Mouse (Mus musculus): ENCODE measurements around the gene Pld6. TPM values are rescaled to one million over a fixed set of nuclear protein-coding genes. Genes with fewer than 3 reads are reported as not detected.

Gene Pld6
- not detected in 2 replicates for polyA plus RNA-seq (2012; ENCODE audit: insufficient read depth, insufficient read length, low replicate concordance, missing spikeins)

DNA sequence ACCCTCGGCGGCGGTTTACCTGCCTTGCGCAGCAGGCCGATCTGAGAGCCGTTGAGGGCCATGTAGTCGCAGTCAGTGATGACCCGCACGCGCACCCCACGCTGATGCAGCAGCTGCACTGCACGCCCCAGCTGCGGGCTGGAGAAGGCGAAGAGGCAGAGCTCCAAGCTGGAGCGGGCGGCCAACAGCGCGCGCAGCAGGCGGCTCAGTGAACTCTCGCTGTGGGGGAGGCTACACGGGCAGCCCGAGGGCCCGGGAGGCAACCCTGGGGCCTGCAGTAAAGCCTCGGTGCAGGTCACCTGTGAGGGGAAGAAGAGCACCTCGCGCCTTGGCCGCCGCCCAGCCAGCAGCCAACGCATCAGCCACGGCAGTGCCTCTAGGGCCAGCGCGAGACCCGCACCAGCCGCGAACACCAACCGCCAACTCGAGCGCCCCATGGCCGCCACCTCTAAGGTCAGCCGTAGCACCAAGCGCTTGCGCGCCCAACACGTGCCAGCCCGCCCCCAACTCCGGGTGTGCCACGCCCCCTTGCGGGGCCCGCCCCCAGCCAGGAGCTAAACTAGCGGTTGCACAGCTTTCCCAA lies at the start of gene Pld6:
Pld6 (minus strand) TSS at position 447 of the 583 bp plus-strand sequence.
- peaks cover 14% of the 10 kb centered on the region; the same call in 1 of the 2 replicates for H3K4me1 ChIP-seq (ENCODE audit: control insufficient read depth, insufficient read depth, low read length)
- 1% methylated on average over 51 of the region's 51 CpGs for WGBS
- TF ChIP-seq CTCF (IDR thresholded peaks at IDR 0.05; ENCODE audit: insufficient read depth, low read depth, low read length) = no peak
- no peak for TF ChIP-seq POLR2A (IDR thresholded peaks at IDR 0.05; ENCODE audit: insufficient read depth, low read depth, low read length)
- no peak within 1 kb of the TSS for H3K27ac ChIP-seq (ENCODE audit: insufficient read depth, low read depth, low read length)
- peak within 1 kb of the TSS; percentile 35 for H3K4me3 ChIP-seq (ENCODE audit: insufficient read depth, low read depth, low read length)

DNA sequence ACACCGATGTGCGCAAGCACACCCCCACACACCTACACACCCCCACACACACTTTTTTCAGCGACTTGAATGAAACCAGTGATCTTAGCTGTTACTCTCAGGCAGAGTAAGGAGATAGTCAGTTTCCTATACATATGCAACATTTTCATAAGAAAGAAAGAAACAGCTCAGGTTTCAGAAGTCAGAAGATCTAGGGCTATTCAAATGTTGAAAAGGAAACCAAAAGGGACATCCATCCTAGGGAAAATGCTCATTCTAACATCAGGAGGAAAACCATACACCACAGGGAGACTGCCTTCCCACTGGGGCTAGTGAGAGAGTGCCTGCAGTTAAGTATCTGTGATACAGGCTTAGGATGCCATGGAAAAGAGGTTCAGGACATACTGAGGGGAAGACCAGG lies 34.2 kb upstream of the Pld6 start:
- WGBS = 72% methylated on average over 3 of the region's 3 CpGs
- no peak overlapping the region for H3K27ac ChIP-seq (ENCODE audit: insufficient read depth, low read depth, low read length)
- H3K4me3 ChIP-seq (ENCODE audit: insufficient read depth, low read depth, low read length) = no peak overlapping the region
- TF ChIP-seq POLR2A (IDR thresholded peaks at IDR 0.05; ENCODE audit: insufficient read depth, low read depth, low read length) = no peak
- TF ChIP-seq CTCF (IDR thresholded peaks at IDR 0.05; ENCODE audit: insufficient read depth, low read depth, low read length) = no peak
- no peaks in the 10 kb centered on the region for H3K4me1 ChIP-seq (ENCODE audit: control insufficient read depth, insufficient read depth, low read length)

DNA sequence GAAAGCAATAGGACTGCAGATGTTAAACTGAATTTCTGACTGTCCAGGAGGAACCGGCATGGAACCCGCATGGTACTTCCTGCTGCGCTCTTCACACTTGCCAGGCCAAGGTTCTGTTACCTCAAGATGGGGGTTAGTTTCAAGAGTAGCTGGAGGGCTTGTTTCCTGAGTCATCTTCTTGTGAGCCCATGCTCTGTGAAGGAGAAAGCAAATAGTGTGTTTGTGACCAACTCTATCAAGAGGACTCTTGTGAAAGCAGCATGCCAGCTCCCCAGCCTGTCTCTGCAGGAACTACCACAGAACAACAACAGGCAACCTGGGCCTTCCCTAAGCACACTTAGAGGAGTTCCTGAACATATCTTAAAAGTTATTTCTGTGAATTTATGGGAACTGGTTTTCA lies 30.5 kb upstream of the Pld6 start:
- TF ChIP-seq CTCF (IDR thresholded peaks at IDR 0.05; ENCODE audit: insufficient read depth, low read depth, low read length) (no peak), POLR2A (IDR thresholded peaks at IDR 0.05; ENCODE audit: insufficient read depth, low read depth, low read length) (no peak)
- Histone ChIP-seq H3K27ac (ENCODE audit: insufficient read depth, low read depth, low read length) (no peak overlapping the region), H3K4me1 (ENCODE audit: control insufficient read depth, insufficient read depth, low read length) (no peaks in the 10 kb centered on the region), H3K4me3 (ENCODE audit: insufficient read depth, low read depth, low read length) (no peak overlapping the region)
- WGBS = 90% methylated on average over 3 of the region's 3 CpGs

DNA sequence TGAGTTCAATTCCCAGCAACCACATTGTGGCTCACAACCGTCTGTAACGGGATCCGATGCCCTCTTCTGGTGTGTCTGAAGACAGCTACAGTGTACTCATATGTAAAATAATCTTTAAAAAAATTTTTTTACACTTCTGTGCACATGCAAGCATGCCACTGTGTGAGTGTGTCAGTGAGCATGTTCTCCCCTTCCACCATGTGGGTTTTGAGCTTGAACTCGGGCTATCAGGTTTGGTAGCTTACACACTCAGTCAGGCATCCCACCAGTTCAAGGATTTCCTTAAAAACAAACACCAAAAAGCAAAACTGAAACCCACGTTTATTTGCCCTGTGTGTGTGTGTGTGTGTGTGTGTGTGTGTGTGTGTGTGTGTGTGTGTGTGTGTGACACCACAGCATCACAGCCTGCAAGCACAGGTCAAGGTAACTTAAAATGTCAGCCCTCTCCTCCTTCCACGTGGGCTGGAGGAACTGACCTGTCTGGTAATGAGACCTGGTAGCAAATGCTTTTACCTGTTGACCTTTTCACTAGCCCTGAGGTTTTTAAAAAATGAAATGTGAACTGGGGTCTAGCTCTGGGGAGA lies 28.1 kb upstream of the Pld6 start:
- peaks cover 7% of the 10 kb centered on the region for H3K4me1 ChIP-seq (ENCODE audit: control insufficient read depth, insufficient read depth, low read length)
- 88% methylated on average over 6 of the region's 6 CpGs for WGBS
- H3K4me3 ChIP-seq (ENCODE audit: insufficient read depth, low read depth, low read length) = no peak overlapping the region
- TF ChIP-seq CTCF (IDR thresholded peaks at IDR 0.05; ENCODE audit: insufficient read depth, low read depth, low read length) (no peak), POLR2A (IDR thresholded peaks at IDR 0.05; ENCODE audit: insufficient read depth, low read depth, low read length) (no peak)
- no peak overlapping the region for H3K27ac ChIP-seq (ENCODE audit: insufficient read depth, low read depth, low read length)

DNA sequence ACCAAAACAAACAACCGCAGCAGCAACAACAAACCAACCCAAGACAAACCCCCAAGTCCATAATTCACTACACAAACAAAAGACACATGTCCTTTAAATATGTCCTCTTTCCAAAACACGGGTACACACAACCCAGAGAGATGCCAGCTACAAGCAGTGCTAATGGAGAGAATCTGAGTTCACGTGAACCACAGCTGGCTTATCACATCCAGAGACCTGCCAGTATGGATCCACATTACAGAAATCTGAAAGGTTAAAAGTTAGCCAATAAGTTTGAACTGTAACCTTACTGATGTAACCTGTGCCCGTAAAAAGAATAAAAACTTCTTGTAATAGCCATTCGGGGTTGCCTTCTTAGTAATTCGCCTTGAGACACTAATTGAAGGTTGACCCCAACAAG lies 27.5 kb upstream of the Pld6 start:
- Histone ChIP-seq H3K4me3 (ENCODE audit: insufficient read depth, low read depth, low read length) (no peak overlapping the region), H3K4me1 (ENCODE audit: control insufficient read depth, insufficient read depth, low read length) (peaks cover 7% of the 10 kb centered on the region), H3K27ac (ENCODE audit: insufficient read depth, low read depth, low read length) (no peak overlapping the region)
- no peak for TF ChIP-seq POLR2A (IDR thresholded peaks at IDR 0.05; ENCODE audit: insufficient read depth, low read depth, low read length)
- WGBS = 90% methylated on average over 6 of the region's 6 CpGs

DNA sequence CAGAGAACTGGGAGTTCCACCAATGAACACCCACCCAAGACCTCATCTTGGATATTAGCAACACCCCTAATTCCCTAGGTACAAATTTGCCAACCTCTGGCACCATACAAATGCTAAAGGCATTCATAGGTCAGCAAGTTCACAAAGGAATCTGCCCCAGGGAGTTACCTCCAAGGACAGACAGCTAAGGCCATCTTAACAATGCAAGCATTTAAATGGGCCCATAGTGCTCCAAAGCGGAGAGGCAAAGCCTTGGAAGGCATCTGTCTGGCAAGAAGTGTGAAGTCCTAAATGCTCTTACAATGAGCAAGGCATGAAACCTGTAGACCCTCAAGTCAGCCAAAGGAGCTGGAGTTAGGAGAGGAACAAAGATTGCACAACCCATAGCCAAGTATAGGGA lies 26.9 kb upstream of the Pld6 start:
- Histone ChIP-seq H3K4me3 (ENCODE audit: insufficient read depth, low read depth, low read length) (no peak overlapping the region), H3K4me1 (ENCODE audit: control insufficient read depth, insufficient read depth, low read length) (peaks cover 7% of the 10 kb centered on the region), H3K27ac (ENCODE audit: insufficient read depth, low read depth, low read length) (no peak overlapping the region)
- WGBS = 83% methylated on average over 1 of the region's 1 CpGs
- TF ChIP-seq CTCF (IDR thresholded peaks at IDR 0.05; ENCODE audit: insufficient read depth, low read depth, low read length) = no peak
- no peak for TF ChIP-seq POLR2A (IDR thresholded peaks at IDR 0.05; ENCODE audit: insufficient read depth, low read depth, low read length)

DNA sequence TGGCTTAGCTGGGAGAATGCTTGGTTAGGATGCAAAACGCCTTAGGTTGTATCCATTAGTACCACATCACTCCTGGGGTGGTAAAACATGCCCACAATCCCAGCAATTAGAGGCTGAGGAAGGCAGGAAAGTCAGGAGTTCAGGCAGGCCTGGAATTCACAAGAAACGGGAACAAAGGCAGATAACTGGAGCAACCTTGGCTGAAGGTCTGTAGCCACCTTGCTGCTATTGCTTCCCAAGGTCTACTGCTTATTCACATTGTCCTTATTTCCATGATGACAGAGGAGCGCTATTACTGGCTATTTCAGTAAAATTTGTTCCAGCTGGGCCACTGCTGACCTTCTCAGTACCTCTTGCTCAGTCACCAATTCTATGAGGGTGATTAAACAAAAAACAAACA lies 25.8 kb upstream of the Pld6 start:
- H3K27ac ChIP-seq (ENCODE audit: insufficient read depth, low read depth, low read length) = no peak overlapping the region
- TF ChIP-seq CTCF (IDR thresholded peaks at IDR 0.05; ENCODE audit: insufficient read depth, low read depth, low read length) (no peak), POLR2A (IDR thresholded peaks at IDR 0.05; ENCODE audit: insufficient read depth, low read depth, low read length) (no peak)
- 83% methylated on average over 3 of the region's 3 CpGs for WGBS
- H3K4me1 ChIP-seq (ENCODE audit: control insufficient read depth, insufficient read depth, low read length) = peaks cover 11% of the 10 kb centered on the region
- H3K4me3 ChIP-seq (ENCODE audit: insufficient read depth, low read depth, low read length) = no peak overlapping the region

DNA sequence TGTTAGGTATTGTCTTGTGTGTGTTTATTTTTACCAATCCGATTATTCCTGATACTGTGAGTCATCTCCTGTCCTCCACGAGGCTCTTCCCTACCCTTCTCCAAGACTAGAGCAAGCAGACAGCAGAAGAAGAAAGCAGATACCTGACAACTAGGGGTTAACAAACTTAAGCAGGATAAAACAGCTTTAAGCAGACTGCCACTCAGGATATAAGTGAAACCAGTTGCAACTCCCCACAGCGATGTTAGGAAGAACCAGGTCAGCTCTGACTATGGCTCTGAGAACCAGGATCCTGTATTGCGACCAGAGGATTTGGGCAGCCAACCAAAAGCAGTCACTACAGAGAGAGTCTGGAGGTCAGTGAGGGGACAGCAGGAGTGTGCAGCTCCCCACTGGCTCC lies 23.8 kb upstream of the Pld6 start:
- Histone ChIP-seq H3K4me1 (ENCODE audit: control insufficient read depth, insufficient read depth, low read length) (peaks cover 25% of the 10 kb centered on the region), H3K27ac (ENCODE audit: insufficient read depth, low read depth, low read length) (peak overlapping the region; percentile 67), H3K4me3 (ENCODE audit: insufficient read depth, low read depth, low read length) (0 out of 2 replicates have a peak overlapping the region, but pooled peaks have one; percentile 8)
- TF ChIP-seq POLR2A (IDR thresholded peaks at IDR 0.05; ENCODE audit: insufficient read depth, low read depth, low read length) (no peak), CTCF (IDR thresholded peaks at IDR 0.05; ENCODE audit: insufficient read depth, low read depth, low read length) (no peak)
- 43% methylated on average over 4 of the region's 4 CpGs for WGBS

DNA sequence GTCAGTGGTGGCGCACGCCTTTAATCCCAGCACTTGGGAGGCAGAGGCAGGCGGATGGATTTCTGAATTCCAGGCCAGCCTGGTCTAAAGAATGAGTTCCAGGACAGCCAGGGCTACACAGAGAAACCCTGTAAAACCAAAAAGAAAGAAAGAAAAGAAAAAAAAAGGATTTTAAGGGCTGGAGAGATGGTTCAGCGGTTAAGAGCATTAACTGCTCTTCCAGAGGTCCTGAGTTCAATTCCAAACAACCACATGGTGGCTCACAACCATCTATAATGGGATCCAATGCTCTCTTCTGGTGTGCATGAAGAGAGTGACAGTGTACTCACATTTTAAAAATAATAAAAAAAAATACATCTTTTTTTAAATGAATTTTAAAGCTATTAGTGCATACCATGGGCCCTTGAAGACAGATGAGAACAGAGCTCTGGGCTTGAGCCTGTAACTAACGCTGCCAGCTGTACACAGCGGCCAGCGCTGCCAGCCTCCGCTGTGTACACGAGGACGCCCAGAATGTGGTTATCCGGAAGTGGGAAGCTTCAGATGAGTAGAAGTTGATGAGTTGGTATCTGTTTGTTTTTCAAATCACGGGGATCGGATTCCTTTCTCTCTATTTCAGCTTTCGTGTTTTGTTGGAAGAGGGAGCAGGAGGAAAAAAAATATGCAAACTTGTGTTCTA lies 23.2 kb upstream of the Pld6 start:
- Histone ChIP-seq H3K4me3 (ENCODE audit: insufficient read depth, low read depth, low read length) (peak overlapping the region; percentile 90), H3K4me1 (ENCODE audit: control insufficient read depth, insufficient read depth, low read length) (peaks cover 29% of the 10 kb centered on the region), H3K27ac (ENCODE audit: insufficient read depth, low read depth, low read length) (peak overlapping the region; percentile 100)
- no peak for TF ChIP-seq POLR2A (IDR thresholded peaks at IDR 0.05; ENCODE audit: insufficient read depth, low read depth, low read length)
- no peak for TF ChIP-seq CTCF (IDR thresholded peaks at IDR 0.05; ENCODE audit: insufficient read depth, low read depth, low read length)
- 49% methylated on average over 14 of the region's 14 CpGs for WGBS

All from olfactory bulb, adult 2 months (tissue).